Mouse (Mus musculus) frontal cortex, postnatal 14 days (tissue): ENCODE measurements around the gene Acer2.
A peak's percentile ranks its signal among the peaks of the same experiment; 100 is the strongest.

Source experiments
- DNase-seq, 2 experiments: peaks; one replicate each; pipeline ENCODE4 v3.0.0; 2022; ENCODE audit warnings: low spot score in 2 of 2

The Acer2 gene

DNA sequence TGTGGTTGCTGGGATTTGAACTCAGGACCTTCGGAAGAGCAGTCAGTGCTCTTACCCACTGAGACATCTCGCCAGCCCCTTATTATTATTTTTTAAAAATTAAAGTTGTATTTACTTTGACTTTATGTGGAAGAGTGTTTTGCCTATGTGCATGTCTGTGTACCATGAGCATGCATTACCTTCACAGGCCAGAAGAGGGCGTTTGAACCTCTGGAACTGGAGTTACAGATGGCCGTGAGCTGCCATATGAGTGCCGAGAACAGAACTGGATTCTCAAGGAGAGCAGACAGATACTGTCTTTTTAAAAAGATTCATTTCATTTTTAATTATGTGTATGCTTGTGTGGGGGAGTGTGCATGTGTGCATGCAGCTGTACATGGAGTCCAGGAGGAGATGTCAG, 13.7 kb downstream of the Acer2 start:
- no peak for DNase-seq

GRCm38 (mm10) chr4:86897411-86897810, 23.2 kb downstream of the Acer2 start:
- no peak for DNase-seq

DNA sequence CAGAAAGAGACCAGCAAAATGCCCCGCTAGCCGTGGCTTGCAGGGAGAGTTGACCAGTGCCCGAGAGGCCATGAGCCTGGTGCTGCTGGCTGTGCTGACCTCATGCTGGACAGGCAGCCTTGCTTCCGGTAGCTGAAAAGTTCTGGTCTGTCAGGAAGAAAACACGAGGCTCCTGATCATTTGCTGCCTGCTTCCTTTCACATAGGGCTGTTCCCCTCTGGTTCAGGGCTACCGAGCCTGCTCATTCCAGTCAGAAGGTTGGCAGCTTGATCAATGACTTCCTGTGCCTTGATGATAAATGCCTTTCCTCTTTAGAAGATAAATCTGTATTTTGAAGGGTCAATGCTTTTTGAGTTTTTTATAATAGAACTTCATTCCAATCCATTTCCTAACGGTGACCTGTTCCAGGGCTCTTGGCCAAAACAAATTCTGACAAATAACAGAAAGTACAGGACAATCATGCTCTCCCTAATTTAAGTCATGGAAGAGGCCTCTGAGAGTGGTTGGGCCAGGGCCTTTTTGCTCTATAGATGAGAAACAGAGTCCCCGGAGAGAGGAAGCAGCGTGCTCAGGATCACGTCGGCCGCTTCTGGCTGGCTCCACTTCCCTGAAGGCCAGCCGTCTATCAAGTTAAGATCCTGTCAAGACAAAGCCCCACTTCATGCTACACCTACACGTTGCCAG, 24.7 kb downstream of the Acer2 start:
- no peak for DNase-seq

DNA sequence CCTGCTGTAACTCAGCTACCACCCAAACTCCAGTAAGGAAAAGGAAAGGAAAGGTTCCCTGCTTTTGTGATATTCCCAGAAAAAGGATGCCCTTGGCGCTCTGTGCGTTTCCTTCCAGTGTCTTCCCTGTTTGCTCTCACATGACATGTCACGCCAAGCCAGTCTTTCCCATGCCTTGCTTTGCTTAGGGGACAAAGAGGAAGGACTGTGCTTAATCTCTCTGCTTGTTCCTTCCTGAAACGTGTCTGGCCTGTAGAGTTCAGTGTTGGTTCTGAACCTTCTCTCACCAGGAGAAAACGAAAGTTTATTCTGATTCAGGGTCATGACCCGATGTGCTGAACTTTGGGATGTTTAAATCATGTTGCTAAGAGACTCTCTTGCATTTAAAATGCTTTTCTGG, 28.2 kb downstream of the Acer2 start:
- DNase-seq = no peak

DNA sequence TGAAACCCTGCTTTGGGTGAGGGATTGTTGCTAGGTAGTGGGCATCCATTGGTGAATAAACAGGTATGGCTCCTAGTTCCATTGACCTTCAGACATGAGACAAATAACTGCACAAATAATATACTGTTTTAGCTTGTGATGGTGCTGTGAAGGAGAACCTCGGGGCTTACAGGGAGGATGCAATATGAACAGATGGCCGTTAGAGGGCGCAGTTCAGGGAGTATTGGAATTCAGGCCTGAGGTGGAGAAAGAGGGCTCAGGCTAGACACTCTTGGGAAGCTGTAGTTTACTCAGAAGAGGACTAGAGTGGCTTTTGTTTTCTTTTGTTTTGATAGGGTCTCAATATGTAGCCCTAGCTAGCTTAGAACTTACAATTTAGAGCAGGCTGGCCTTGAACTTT, 30.8 kb downstream of the Acer2 start:
- DNase-seq = no peak

- DNase-seq = no peak
Observed at GRCm38 (mm10) chr4:86905869-86906268, 31.7 kb downstream of the Acer2 start.

- no peak for DNase-seq
Observed at GRCm38 (mm10) chr4:86911576-86912341, 37.6 kb downstream of the Acer2 start.

DNA sequence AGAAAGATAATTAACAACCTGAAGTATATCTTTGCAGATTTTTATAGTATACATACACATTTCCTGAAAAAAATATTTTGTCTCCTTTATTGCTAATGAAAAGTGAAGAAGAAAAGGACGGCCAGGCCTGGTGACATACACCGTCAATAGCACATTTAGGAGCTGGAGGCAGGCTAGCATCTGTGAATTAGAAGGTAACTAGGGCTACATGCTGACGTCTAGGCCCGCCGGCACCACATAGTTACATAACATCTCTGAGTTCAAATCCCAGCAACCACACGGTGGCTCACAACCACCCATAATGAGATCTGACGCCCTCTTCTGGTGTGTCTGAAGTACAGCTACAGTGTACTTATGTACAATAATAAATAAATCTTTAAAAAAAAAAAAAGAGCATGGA, 38.6 kb downstream of the Acer2 start:
- no peak for DNase-seq

- DNase-seq = no peak
Observed at GRCm38 (mm10) chr4:86916062-86916461, 41.9 kb downstream of the Acer2 start.

GRCm38 (mm10) chr4:86923476-86924055, 49.4 kb downstream of the Acer2 start:
- no peak for DNase-seq

DNA sequence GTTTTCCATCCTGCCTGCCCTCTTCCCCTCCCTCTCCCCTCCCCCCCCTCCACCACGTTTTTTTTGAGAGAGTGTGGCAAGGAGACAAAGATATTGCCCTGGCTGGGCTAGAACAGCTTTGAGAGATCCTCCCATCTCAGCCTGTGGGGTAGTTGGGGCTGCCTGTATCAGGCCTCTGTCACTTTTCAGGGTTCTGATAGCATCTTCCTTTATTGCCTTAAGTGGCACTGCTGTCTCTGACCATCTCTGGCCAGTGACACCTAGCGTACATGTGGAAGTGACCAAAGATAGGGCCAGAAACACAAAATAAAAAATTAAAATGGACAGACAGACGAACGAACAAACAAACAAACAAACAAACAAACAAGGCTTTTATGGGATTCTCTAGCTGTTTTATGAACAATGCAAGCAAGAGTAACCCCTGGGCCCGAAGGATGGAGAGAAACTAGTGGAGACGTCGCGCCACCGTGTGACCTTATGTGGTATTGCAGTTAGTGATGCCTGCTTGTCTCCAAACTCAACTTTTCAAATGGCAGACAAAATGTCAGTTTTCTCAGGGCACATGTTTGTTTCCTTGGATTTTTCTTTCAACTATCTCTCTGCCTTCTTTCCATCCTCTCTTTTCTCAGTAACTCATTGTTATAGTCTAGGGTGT, 50.7 kb downstream of the Acer2 start:
- peak; percentile 64 to 83 for DNase-seq

GRCm38 (mm10) chr4:86926997-86927396, 52.8 kb downstream of the Acer2 start:
- DNase-seq = no peak

- no peak for DNase-seq
Observed at GRCm38 (mm10) chr4:86930101-86930635, 56.0 kb downstream of the Acer2 start.

- DNase-seq = peak; percentile 20 to 42
Observed at GRCm38 (mm10) chr4:86930636-86931456, 56.6 kb downstream of the Acer2 start.

DNA sequence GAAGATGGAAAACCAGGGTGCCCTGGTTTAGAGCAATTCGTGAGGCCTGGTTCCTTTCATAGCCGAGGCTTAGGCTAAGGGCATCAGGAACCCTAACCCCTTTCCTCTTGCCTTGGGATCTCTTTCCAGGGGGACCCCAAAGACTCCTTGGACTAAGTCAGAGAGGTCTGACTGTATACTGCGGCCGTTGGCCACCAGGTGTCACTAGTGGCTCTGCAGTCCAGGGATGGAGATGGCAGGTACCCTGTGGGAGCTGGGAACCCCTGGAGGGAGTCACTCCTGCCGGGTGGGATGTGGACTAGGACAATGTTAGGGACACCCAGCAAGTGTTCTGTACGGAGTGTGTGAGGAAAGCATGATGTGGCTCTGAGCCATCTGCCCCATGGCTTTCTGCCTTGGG, 58.8 kb downstream of the Acer2 start:
- no peak for DNase-seq

DNA sequence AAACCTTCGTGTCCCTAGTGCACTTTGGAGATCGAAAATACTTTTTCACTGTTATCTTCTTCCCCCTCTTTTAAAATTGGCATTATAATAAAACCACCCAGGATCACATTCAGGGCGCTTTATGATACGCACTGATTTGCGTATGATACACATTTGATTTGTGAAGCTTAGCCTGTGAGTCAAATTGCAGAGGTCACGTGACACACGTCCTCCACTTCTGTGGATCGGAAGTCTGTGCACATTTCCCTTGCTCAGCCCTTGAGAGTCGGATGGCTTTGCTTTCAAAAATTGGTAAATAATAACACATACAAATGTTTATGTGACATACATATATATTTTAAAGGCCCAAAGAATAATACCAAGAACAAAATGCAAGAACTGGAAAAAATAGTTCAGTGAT, 62.0 kb downstream of the Acer2 start:
- no peak for DNase-seq

GRCm38 (mm10) chr4:86936706-86937105, 62.5 kb downstream of the Acer2 start:
- no peak for DNase-seq

GRCm38 (mm10) chr4:86942656-86943055, 68.5 kb downstream of the Acer2 start:
- DNase-seq = no peak

- DNase-seq = no peak
Observed at GRCm38 (mm10) chr4:86943296-86943695, 69.1 kb downstream of the Acer2 start.

DNA sequence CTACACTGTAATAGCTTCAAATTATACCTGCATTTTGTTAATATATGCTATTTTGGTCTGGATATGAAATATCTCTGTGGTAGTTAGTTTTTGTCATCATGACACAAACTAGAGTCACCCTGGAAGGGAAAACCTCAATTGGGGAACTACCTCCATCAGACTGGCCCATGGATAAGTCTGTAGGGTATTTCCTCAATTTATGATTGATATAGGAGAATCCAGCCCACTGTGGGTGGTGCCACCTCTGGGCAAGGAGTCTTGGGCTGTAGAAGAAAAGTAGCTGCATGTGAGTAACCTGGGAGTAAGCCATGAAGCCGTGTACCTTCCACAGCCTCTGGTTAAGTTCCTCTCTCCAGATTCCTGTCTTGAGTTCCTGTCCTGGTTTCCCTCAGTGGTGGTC, 74.6 kb downstream of the Acer2 start:
- no peak for DNase-seq

GRCm38 (mm10) chr4:86953519-86953918, 79.3 kb downstream of the Acer2 start:
- DNase-seq = no peak
